Mouse (Mus musculus): ENCODE data around the gene Zmynd19.

DNA sequence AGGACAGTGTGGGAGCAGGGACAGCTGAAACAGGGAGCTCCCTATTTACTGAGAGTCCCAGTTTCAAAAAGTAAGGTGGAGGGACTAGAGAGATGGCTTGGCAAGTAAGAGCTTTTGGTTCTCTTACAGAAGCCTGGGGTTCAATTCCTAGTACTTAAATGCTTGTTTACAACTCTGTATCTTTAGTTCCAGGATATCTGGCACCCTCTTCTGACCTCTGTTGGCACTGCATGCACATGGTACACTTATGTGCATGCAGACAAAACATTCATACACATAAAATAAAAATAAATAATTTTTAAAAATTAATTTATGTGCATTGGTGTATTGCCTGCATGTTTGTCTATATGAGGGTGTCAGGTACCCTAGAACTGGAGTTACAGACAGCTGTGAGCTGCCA is 58.7 kb downstream of the Zmynd19 start:
- no peak for TF ChIP-seq CTCF (IDR thresholded peaks at IDR 0.05)
- no peak for TF ChIP-seq EP300 (IDR thresholded peaks at IDR 0.05)

All from lung, postnatal 0 days (tissue).